Mouse (Mus musculus) small intestine, adult 2 months (tissue): ENCODE results near the gene Spp2. TPM values are rescaled to one million over a fixed set of nuclear protein-coding genes. Genes with fewer than 3 reads are reported as not detected.

ENCODE experiments used
- H3K27ac ChIP-seq: fragments of 200-500 bp; 2 replicates; pipeline ENCODE4 v1.5.1; 2012; ENCODE audit warnings: low read depth, low read length, control low read depth, inconsistent platforms; ENCODE audit not compliant: insufficient read depth
- H3K27me3 ChIP-seq: fragments of 200-500 bp; 2 replicates; pipeline ENCODE4 v1.6.1; 2012; ENCODE audit warnings: mild to moderate bottlenecking, moderate library complexity, low read length, inconsistent platforms; ENCODE audit not compliant: control insufficient read depth, insufficient read depth
- H3K36me3 ChIP-seq: fragments of 200-500 bp; 2 replicates; pipeline ENCODE4 v1.6.1; 2012; ENCODE audit warnings: mild to moderate bottlenecking, low read length, control low read depth, inconsistent platforms; ENCODE audit not compliant: control insufficient read depth, insufficient read depth
- H3K4me1 ChIP-seq: fragments of 200-500 bp; 2 replicates; pipeline ENCODE4 v1.6.1; 2012; ENCODE audit warnings: low read length, inconsistent platforms, mixed read lengths; ENCODE audit not compliant: control insufficient read depth, insufficient read depth, insufficient read length
- H3K4me3 ChIP-seq: fragments of 200-500 bp; 2 replicates; pipeline ENCODE4 v1.5.1; 2012; ENCODE audit warnings: low read depth, mild to moderate bottlenecking, control low read depth, inconsistent platforms, low read length, moderate library complexity
- CTCF ChIP-seq: fragments of 200-500 bp; IDR thresholded peaks from 2 replicates; pipeline ENCODE4 v1.5.1; 2012; ENCODE audit warnings: low read depth, mild to moderate bottlenecking, control low read depth, inconsistent platforms, low read length, moderate library complexity, mixed read lengths; ENCODE audit not compliant: insufficient replicate concordance, insufficient read length; ENCODE audit errors: extremely low read depth
- POLR2A ChIP-seq: fragments of 200-500 bp; IDR thresholded peaks from 2 replicates; pipeline ENCODE4 v1.6.1; 2012; ENCODE audit warnings: low read depth, mild to moderate bottlenecking, control low read depth, inconsistent platforms, low read length, moderate library complexity
- WGBS: fragments of 180-500 bp; shearing (Covaris S2); methylation state at CpG from one replicate; pipeline ENCODE4 v1.1.7; 2018; 5-methylcytosine and 5-hydroxymethylcytosine counted together
- polyA plus RNA-seq: library from polyadenylated mRNA; depleted of rRNA; stranded (reverse); fragments of >200 nt; gene quantifications from 2 replicates; pipeline ENCODE4 v1.2.3, GENCODE M21; 2012

Gene Spp2
- polyA plus RNA-seq, 1 experiment, result not detected

DNA sequence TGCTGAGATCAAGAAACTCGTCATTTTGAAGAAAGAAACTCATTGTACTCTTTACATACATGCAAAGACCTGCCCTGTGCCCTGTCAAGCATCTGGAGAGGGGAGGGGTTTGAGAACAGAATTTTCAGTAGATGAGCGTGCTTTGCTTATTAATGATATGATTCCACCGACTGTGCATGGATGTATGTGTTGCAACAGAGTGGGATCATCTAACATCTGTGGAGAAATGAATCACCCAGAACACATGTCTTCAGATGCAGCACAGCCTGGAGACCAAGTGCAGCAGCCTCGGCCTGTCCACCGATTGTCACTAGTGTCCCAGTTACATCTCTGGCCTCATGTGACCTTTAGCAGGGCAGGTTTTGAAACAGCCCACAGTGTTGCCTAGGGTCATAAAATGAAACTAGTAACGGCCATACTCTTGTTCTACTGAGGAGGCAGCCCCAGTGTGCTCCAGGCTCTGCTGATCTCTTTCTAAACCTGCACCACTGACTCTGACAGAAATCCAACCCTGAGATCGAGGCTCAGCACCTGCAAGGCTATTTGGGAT is 16.2 kb downstream of the Spp2 start:
- TF ChIP-seq CTCF, result no peak
- no peak for TF ChIP-seq POLR2A
- no peak overlapping the region for H3K4me3 ChIP-seq
- H3K27me3 ChIP-seq, result no peaks in the 10 kb centered on the region
- H3K27ac ChIP-seq, result no peak overlapping the region
- 44% methylated on average over 7 of the region's 7 CpGs for WGBS
- H3K36me3 ChIP-seq, result no peaks in the 10 kb centered on the region
- H3K4me1 ChIP-seq, result peaks cover 6% of the 10 kb centered on the region; the same call in 1 of the 2 replicates

DNA sequence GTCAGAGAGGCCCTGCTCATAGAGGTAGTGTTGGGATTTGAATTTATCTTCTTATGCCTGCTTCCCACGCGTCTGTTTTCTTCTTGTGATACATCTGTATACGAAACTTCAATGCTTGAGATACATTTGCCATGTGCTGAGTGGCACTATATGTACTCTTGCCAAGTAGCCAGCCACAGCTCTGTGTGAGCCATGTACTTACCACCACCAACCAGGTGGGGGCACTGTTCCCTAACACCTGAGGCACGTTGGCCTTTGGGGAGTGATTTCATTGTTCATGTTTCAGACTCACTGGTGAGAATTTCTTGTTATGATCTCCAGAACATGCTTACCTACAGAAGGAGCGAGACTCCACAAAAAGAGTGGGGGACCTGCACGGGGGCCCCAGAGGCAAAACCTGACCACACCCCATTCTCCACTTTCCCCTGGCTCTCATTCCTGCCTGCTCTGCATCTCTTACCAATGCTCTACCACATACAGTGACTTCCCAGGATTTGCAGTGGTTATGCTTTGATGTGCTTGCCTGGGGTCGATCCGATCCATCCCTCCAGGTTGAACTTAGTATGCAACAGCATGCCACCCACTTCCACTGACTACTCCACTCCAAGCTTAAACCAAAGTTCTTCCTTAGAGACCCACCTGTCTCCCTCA is 18.0 kb downstream of the Spp2 start:
- WGBS, result 19% methylated on average over 8 of the region's 8 CpGs
- H3K27me3 ChIP-seq, result no peaks in the 10 kb centered on the region
- no peak overlapping the region for H3K27ac ChIP-seq
- no peaks in the 10 kb centered on the region for H3K36me3 ChIP-seq
- H3K4me3 ChIP-seq, result no peak overlapping the region
- TF ChIP-seq POLR2A (no peak), CTCF (peak; percentile 90; the same call in 1 of the 2 replicates)
- no peaks in the 10 kb centered on the region for H3K4me1 ChIP-seq

DNA sequence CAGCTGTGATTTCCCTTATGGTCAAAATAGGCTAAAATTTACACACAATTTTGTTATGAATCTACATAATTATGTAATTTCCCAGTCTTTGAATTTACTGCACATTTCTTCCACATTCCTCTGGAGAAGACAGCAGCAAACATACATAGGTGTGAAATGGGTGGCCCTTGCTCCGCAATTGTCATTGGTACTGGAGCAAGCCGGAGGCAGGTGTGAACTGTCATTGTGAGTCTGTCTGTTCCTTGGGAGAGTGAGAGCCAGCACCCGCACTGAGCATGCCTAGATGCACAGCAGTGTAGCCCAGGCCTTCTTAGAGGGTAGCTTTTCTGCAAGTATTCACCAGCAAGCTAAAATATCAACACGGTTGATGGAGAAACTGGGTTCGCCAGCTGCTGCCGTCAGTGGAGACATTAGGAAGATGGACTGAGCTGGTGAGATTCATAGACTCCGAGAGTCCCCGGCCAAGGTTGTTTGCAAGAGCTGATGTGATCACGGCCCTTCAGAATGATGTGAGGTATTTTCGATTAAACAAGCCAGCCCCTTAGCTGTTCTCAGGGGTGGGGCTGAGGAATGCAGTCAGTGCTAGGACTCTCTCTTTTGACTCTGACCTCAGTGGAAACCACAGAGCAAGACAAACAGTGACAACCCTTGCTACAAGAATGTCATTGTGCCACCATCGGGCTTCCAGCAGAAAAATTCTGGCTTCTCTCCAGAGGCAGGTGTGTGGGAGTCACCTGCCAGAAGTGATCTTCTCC is 21.4 kb downstream of the Spp2 start:
- WGBS, result 34% methylated on average over 11 of the region's 11 CpGs
- H3K27ac ChIP-seq, result no peak overlapping the region

DNA sequence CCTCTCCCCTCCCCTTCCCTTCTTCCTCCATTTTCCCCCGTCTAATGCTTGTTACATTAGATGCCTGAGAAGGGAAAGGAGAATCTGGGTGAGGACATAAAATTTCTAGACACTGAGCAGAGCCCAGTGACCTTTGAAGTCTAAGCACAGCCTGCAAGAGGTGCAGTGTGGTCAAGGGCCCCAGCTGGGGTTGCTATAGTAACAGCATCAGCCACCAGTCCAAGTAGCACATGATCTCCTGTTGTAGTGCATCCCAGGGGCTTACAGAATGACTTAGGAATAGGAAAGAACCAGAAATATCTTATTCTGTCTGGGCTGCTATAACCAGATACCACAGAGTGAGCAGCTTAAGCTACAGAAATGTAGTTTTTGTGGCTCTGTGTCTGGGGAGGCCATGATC is 22.7 kb downstream of the Spp2 start:
- Histone ChIP-seq H3K27ac (no peak overlapping the region), H3K4me3 (no peak overlapping the region), H3K36me3 (no peaks in the 10 kb centered on the region), H3K27me3 (no peaks in the 10 kb centered on the region), H3K4me1 (no peaks in the 10 kb centered on the region)
- 47% methylated on average over 1 of the region's 1 CpGs for WGBS
- TF ChIP-seq POLR2A (no peak), CTCF (no peak)

More for the DNA sequence above, 21.4 kb downstream of the Spp2 start:
- Histone ChIP-seq H3K4me1 (no peaks in the 10 kb centered on the region), H3K27me3 (no peaks in the 10 kb centered on the region), H3K4me3 (no peak overlapping the region), H3K36me3 (no peaks in the 10 kb centered on the region)
- TF ChIP-seq POLR2A (no peak), CTCF (no peak)

DNA sequence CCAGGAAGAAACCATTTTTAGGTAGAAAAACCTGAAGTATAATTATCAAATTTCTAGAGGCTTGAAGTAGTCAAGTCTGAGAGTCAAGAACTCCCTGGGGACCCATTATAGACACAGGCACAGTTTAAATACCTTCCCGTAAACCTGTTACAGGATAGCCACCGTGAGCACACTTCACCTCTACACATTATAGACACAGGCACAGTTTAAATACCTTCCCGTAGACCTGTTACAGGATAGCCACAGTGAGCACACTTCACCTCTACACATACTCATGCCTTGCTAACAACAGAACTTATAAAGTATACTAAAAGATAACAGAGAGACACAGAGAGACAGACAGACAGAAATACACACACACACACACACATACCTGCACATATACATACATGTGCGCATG is 24.5 kb downstream of the Spp2 start:
- no peaks in the 10 kb centered on the region for H3K36me3 ChIP-seq

DNA sequence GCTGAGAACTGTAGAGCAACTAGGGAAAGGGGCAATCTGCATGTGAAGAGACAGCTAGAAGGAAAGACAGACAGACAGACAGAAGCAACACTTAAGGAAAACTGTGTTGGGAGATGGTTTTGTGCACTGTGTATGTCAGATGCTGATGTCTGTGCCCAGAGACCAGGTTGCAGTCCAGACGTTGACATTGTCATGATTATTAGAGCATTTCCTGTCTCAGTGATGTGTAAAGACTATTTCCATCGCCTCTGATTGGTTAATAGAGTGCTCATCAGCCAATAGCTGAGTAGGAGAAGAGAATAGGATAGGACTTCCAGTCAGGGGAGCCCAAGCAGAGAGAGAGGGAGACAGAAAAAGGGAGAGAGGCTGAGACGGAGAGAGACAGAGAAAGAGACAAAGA is 25.8 kb downstream of the Spp2 start:
- Histone ChIP-seq H3K4me1 (peaks cover 3% of the 10 kb centered on the region), H3K4me3 (no peak overlapping the region), H3K36me3 (no peaks in the 10 kb centered on the region), H3K27me3 (no peaks in the 10 kb centered on the region), H3K27ac (no peak overlapping the region)
- WGBS, result 53% methylated on average over 3 of the region's 3 CpGs
- no peak for TF ChIP-seq CTCF
- TF ChIP-seq POLR2A, result no peak

More for the DNA sequence above, 24.5 kb downstream of the Spp2 start:
- TF ChIP-seq POLR2A, result no peak
- TF ChIP-seq CTCF, result no peak
- H3K27ac ChIP-seq, result no peak overlapping the region
- no peaks in the 10 kb centered on the region for H3K27me3 ChIP-seq
- 91% methylated on average over 4 of the region's 4 CpGs for WGBS
- no peaks in the 10 kb centered on the region for H3K4me1 ChIP-seq
- H3K4me3 ChIP-seq, result no peak overlapping the region

DNA sequence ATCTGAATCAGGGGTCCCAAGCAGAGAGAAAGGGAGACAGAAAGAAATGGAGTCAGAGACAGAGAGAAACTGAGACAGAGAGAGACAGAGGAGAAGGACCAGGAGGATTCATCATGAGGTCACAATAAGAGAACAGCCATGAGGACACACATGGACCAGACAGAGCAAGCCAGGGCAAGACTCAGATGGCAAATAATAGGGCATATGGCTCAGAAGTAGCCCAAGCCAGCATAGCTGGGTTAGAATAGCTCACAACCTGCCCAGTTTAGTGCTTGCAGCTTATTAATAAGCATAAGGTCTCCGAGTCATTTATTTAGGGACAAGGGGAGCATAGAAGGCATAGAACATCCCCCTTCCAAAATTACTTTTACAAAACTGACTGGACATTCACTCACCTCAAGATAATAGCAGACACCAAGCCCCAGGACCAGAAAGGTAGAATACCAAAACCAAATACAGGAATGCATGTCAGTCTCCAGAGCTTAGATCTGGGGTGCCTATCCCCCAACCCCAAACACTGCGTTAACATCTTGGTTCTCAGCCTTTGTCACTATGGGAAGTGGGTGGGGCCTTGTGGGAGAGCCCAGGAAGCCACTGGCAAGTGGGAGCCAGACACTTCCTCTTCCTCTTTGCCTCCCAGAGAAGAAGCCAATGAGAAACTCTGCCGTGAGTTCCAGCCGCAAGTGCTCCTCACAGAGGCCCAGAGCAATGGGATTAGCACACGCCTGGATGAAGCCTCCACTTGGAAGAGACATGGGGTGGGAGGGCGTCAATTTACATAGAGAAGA is 26.5 kb downstream of the Spp2 start:
- WGBS, result 73% methylated on average over 6 of the region's 6 CpGs
- Histone ChIP-seq H3K4me3 (no peak overlapping the region), H3K36me3 (no peaks in the 10 kb centered on the region), H3K27ac (no peak overlapping the region), H3K4me1 (peaks cover 3% of the 10 kb centered on the region), H3K27me3 (no peaks in the 10 kb centered on the region)
- TF ChIP-seq CTCF, result no peak
- TF ChIP-seq POLR2A, result no peak
